Mouse (Mus musculus): ENCODE results near the gene Ppp6r1. TPM values are rescaled to one million over a fixed set of nuclear protein-coding genes. Genes with fewer than 3 reads are reported as not detected.

Ppp6r1 gene
- total RNA-seq (2022): 10 to 100 TPM; 70.5 to 77.7 (median 75.8) TPM

- DNase-seq (ENCODE audit: low spot score): peak; percentile 97
Observed at GRCm38 (mm10) chr7:4658912-4659551, at the start of gene Ppp6r1. TSS of gene Ppp6r1 (minus strand) at chr7:4659019.

- no peak for DNase-seq (ENCODE audit: low spot score)
Observed at GRCm38 (mm10) chr7:4705098-4705497, 46.3 kb upstream of the Ppp6r1 start.

GRCm38 (mm10) chr7:4703195-4703594 lies 44.4 kb upstream of the Ppp6r1 start:
- no peak for DNase-seq (ENCODE audit: low spot score)

GRCm38 (mm10) chr7:4702334-4702733 lies 43.5 kb upstream of the Ppp6r1 start:
- DNase-seq (ENCODE audit: low spot score): no peak

- no peak for DNase-seq (ENCODE audit: low spot score)
Observed at GRCm38 (mm10) chr7:4693004-4693403, 34.2 kb upstream of the Ppp6r1 start.

- DNase-seq (ENCODE audit: low spot score): no peak
Observed at GRCm38 (mm10) chr7:4690951-4691653, 32.3 kb upstream of the Ppp6r1 start.

- no peak for DNase-seq (ENCODE audit: low spot score)
Observed at GRCm38 (mm10) chr7:4690387-4690786, 31.6 kb upstream of the Ppp6r1 start, which contains the start of gene Brsk1. TSS of gene Brsk1 (plus strand) at chr7:4690604.

- DNase-seq (ENCODE audit: low spot score): peak; percentile 96
Observed at GRCm38 (mm10) chr7:4684632-4685417, 26.0 kb upstream of the Ppp6r1 start, which contains the start of gene Hspbp1. TSS of gene Hspbp1 (minus strand) at chr7:4685068.

GRCm38 (mm10) chr7:4684203-4684602 lies 25.4 kb upstream of the Ppp6r1 start:
- DNase-seq (ENCODE audit: low spot score): no peak

GRCm38 (mm10) chr7:4683307-4683706 lies 24.5 kb upstream of the Ppp6r1 start:
- DNase-seq (ENCODE audit: low spot score): no peak

- no peak for DNase-seq (ENCODE audit: low spot score)
Observed at GRCm38 (mm10) chr7:4675200-4675599, 16.4 kb upstream of the Ppp6r1 start.

- no peak for DNase-seq (ENCODE audit: low spot score)
Observed at GRCm38 (mm10) chr7:4674114-4674731, 15.4 kb upstream of the Ppp6r1 start.

- no peak for DNase-seq (ENCODE audit: low spot score)
Observed at GRCm38 (mm10) chr7:4671956-4672355, 13.1 kb upstream of the Ppp6r1 start.

GRCm38 (mm10) chr7:4670655-4671255 lies 11.9 kb upstream of the Ppp6r1 start:
- DNase-seq (ENCODE audit: low spot score): no peak

GRCm38 (mm10) chr7:4669156-4669555 lies 10.3 kb upstream of the Ppp6r1 start:
- no peak for DNase-seq (ENCODE audit: low spot score)

- DNase-seq (ENCODE audit: low spot score): no peak
Observed at GRCm38 (mm10) chr7:4668506-4668905, 9.7 kb upstream of the Ppp6r1 start.

- DNase-seq (ENCODE audit: low spot score): no peak
Observed at GRCm38 (mm10) chr7:4666871-4667270, 8.1 kb upstream of the Ppp6r1 start.

- no peak for DNase-seq (ENCODE audit: low spot score)
Observed at GRCm38 (mm10) chr7:4663742-4664141, 4.9 kb upstream of the Ppp6r1 start.

- DNase-seq (ENCODE audit: low spot score): no peak
Observed at GRCm38 (mm10) chr7:4663179-4663578, 4.4 kb upstream of the Ppp6r1 start.

GRCm38 (mm10) chr7:4659911-4660443 lies 1.2 kb upstream of the Ppp6r1 start:
- DNase-seq (ENCODE audit: low spot score): no peak
